Mouse (Mus musculus): ENCODE results near the gene Runx2. TPM values are rescaled to one million over a fixed set of nuclear protein-coding genes. Genes with fewer than 3 reads are reported as not detected.

Runx2 gene
- polyA plus RNA-seq, 1 experiment from 2014 or later: 0.25 TPM

GRCm38 (mm10) chr17:44554941-44555340, 259.7 kb downstream of the Runx2 start:
- peaks cover 4% of the 10 kb centered on the region; the same call in 1 of the 2 replicates for H3K27me3 ChIP-seq (ENCODE audit: control insufficient read depth, insufficient read depth, low read length)
- H3K9ac ChIP-seq (ENCODE audit: low read length): no peak overlapping the region
- H3K27ac ChIP-seq (ENCODE audit: low read length): no peak overlapping the region

GRCm38 (mm10) chr17:44549551-44549950, 265.0 kb downstream of the Runx2 start:
- Histone ChIP-seq H3K4me1 (ENCODE audit: control insufficient read depth, insufficient read depth, low read length) (0 out of 2 replicates have a peak, but pooled peaks cover 3% of the 10 kb centered on the region), H3K4me2 (ENCODE audit: low read depth, low read length) (no peak overlapping the region), H3K9me3 (replicated peaks; ENCODE audit: control insufficient read depth, low read length) (no peaks in the 10 kb centered on the region), H3K27me3 (ENCODE audit: control insufficient read depth, insufficient read depth, low read length) (peaks cover 7% of the 10 kb centered on the region; the same call in 1 of the 2 replicates), H3K27ac (ENCODE audit: low read length) (no peak overlapping the region), H3K9ac (ENCODE audit: low read length) (no peak overlapping the region), H3K4me3 (ENCODE audit: low read length) (no peak overlapping the region), H3K36me3 (ENCODE audit: control insufficient read depth, insufficient read depth) (no peaks in the 10 kb centered on the region)
- no peak for ATAC-seq (replicated peaks; ENCODE audit: extremely low read depth, insufficient read depth, low FRiP score)
- WGBS: 58% methylated on average over 2 of the region's 2 CpGs

More at GRCm38 (mm10) chr17:44554941-44555340, 259.7 kb downstream of the Runx2 start:
- Histone ChIP-seq H3K4me2 (ENCODE audit: low read depth, low read length) (no peak overlapping the region), H3K4me3 (ENCODE audit: low read length) (no peak overlapping the region), H3K9me3 (replicated peaks; ENCODE audit: control insufficient read depth, low read length) (no peaks in the 10 kb centered on the region), H3K4me1 (ENCODE audit: control insufficient read depth, insufficient read depth, low read length) (no peaks in the 10 kb centered on the region), H3K36me3 (ENCODE audit: control insufficient read depth, insufficient read depth) (no peaks in the 10 kb centered on the region)
- WGBS: 82% methylated on average over 4 of the region's 4 CpGs
- no peak for ATAC-seq (replicated peaks; ENCODE audit: extremely low read depth, insufficient read depth, low FRiP score)

- 65% methylated on average over 4 of the region's 4 CpGs for WGBS
- no peaks in the 10 kb centered on the region for H3K9me3 ChIP-seq (replicated peaks; ENCODE audit: control insufficient read depth, low read length)
- ATAC-seq (replicated peaks; ENCODE audit: extremely low read depth, insufficient read depth, low FRiP score): no peak
- H3K27me3 ChIP-seq (ENCODE audit: control insufficient read depth, insufficient read depth, low read length): peaks cover 7% of the 10 kb centered on the region; the same call in 1 of the 2 replicates
- no peak overlapping the region for H3K9ac ChIP-seq (ENCODE audit: low read length)
- H3K4me1 ChIP-seq (ENCODE audit: control insufficient read depth, insufficient read depth, low read length): 0 out of 2 replicates have a peak, but pooled peaks cover 3% of the 10 kb centered on the region
- no peak overlapping the region for H3K4me2 ChIP-seq (ENCODE audit: low read depth, low read length)
- H3K27ac ChIP-seq (ENCODE audit: low read length): no peak overlapping the region
- H3K4me3 ChIP-seq (ENCODE audit: low read length): no peak overlapping the region
- H3K36me3 ChIP-seq (ENCODE audit: control insufficient read depth, insufficient read depth): no peaks in the 10 kb centered on the region
Observed at GRCm38 (mm10) chr17:44547922-44548321, 266.7 kb downstream of the Runx2 start.

GRCm38 (mm10) chr17:44546801-44547200, 267.8 kb downstream of the Runx2 start:
- H3K4me1 ChIP-seq (ENCODE audit: control insufficient read depth, insufficient read depth, low read length): 0 out of 2 replicates have a peak, but pooled peaks cover 3% of the 10 kb centered on the region
- peaks cover 7% of the 10 kb centered on the region; the same call in 1 of the 2 replicates for H3K27me3 ChIP-seq (ENCODE audit: control insufficient read depth, insufficient read depth, low read length)
- H3K27ac ChIP-seq (ENCODE audit: low read length): no peak overlapping the region
- H3K4me3 ChIP-seq (ENCODE audit: low read length): no peak overlapping the region
- no peaks in the 10 kb centered on the region for H3K36me3 ChIP-seq (ENCODE audit: control insufficient read depth, insufficient read depth)
- H3K4me2 ChIP-seq (ENCODE audit: low read depth, low read length): no peak overlapping the region
- no peak overlapping the region for H3K9ac ChIP-seq (ENCODE audit: low read length)
- H3K9me3 ChIP-seq (replicated peaks; ENCODE audit: control insufficient read depth, low read length): no peaks in the 10 kb centered on the region
- WGBS: 18% methylated on average over 8 of the region's 8 CpGs
- ATAC-seq (replicated peaks; ENCODE audit: extremely low read depth, insufficient read depth, low FRiP score): no peak

GRCm38 (mm10) chr17:44545141-44545813, 269.3 kb downstream of the Runx2 start:
- Histone ChIP-seq H3K4me2 (ENCODE audit: low read depth, low read length) (peak overlapping the region; percentile 14; the same call in 1 of the 2 replicates), H3K4me1 (ENCODE audit: control insufficient read depth, insufficient read depth, low read length) (0 out of 2 replicates have a peak, but pooled peaks cover 3% of the 10 kb centered on the region), H3K27ac (ENCODE audit: low read length) (no peak overlapping the region), H3K27me3 (ENCODE audit: control insufficient read depth, insufficient read depth, low read length) (peaks cover 7% of the 10 kb centered on the region), H3K9ac (ENCODE audit: low read length) (no peak overlapping the region), H3K36me3 (ENCODE audit: control insufficient read depth, insufficient read depth) (no peaks in the 10 kb centered on the region), H3K9me3 (replicated peaks; ENCODE audit: control insufficient read depth, low read length) (no peaks in the 10 kb centered on the region), H3K4me3 (ENCODE audit: low read length) (no peak overlapping the region)
- WGBS: 39% methylated on average over 14 of the region's 14 CpGs
- ATAC-seq (replicated peaks; ENCODE audit: extremely low read depth, insufficient read depth, low FRiP score): no peak

- peaks cover 3% of the 10 kb centered on the region for H3K27me3 ChIP-seq (ENCODE audit: control insufficient read depth, insufficient read depth, low read length)
- H3K36me3 ChIP-seq (ENCODE audit: control insufficient read depth, insufficient read depth): no peaks in the 10 kb centered on the region
- no peak for ATAC-seq (replicated peaks; ENCODE audit: extremely low read depth, insufficient read depth, low FRiP score)
- no peak overlapping the region for H3K27ac ChIP-seq (ENCODE audit: low read length)
- H3K4me1 ChIP-seq (ENCODE audit: control insufficient read depth, insufficient read depth, low read length): 0 out of 2 replicates have a peak, but pooled peaks cover 3% of the 10 kb centered on the region
- H3K9me3 ChIP-seq (replicated peaks; ENCODE audit: control insufficient read depth, low read length): no peaks in the 10 kb centered on the region
- 93% methylated on average over 3 of the region's 3 CpGs for WGBS
- H3K9ac ChIP-seq (ENCODE audit: low read length): no peak overlapping the region
- H3K4me3 ChIP-seq (ENCODE audit: low read length): no peak overlapping the region
- H3K4me2 ChIP-seq (ENCODE audit: low read depth, low read length): no peak overlapping the region
Observed at GRCm38 (mm10) chr17:44542706-44543105, 271.9 kb downstream of the Runx2 start.

GRCm38 (mm10) chr17:44540699-44541098, 273.9 kb downstream of the Runx2 start:
- H3K9ac ChIP-seq (ENCODE audit: low read length): no peak overlapping the region
- H3K4me2 ChIP-seq (ENCODE audit: low read depth, low read length): no peak overlapping the region
- no peak overlapping the region for H3K27ac ChIP-seq (ENCODE audit: low read length)
- WGBS: 32% methylated on average over 5 of the region's 5 CpGs
- no peaks in the 10 kb centered on the region for H3K36me3 ChIP-seq (ENCODE audit: control insufficient read depth, insufficient read depth)
- no peaks in the 10 kb centered on the region for H3K4me1 ChIP-seq (ENCODE audit: control insufficient read depth, insufficient read depth, low read length)
- ATAC-seq (replicated peaks; ENCODE audit: extremely low read depth, insufficient read depth, low FRiP score): no peak; the same call in 1 of the 2 replicates
- H3K9me3 ChIP-seq (replicated peaks; ENCODE audit: control insufficient read depth, low read length): no peaks in the 10 kb centered on the region
- peaks cover 3% of the 10 kb centered on the region for H3K27me3 ChIP-seq (ENCODE audit: control insufficient read depth, insufficient read depth, low read length)
- no peak overlapping the region for H3K4me3 ChIP-seq (ENCODE audit: low read length)

- H3K4me2 ChIP-seq (ENCODE audit: low read depth, low read length): no peak overlapping the region
- H3K9ac ChIP-seq (ENCODE audit: low read length): no peak overlapping the region
- no peaks in the 10 kb centered on the region for H3K9me3 ChIP-seq (replicated peaks; ENCODE audit: control insufficient read depth, low read length)
- H3K27ac ChIP-seq (ENCODE audit: low read length): no peak overlapping the region
- H3K4me3 ChIP-seq (ENCODE audit: low read length): no peak overlapping the region
- H3K27me3 ChIP-seq (ENCODE audit: control insufficient read depth, insufficient read depth, low read length): no peaks in the 10 kb centered on the region; the same call in 1 of the 2 replicates
- H3K4me1 ChIP-seq (ENCODE audit: control insufficient read depth, insufficient read depth, low read length): no peaks in the 10 kb centered on the region
- no peaks in the 10 kb centered on the region for H3K36me3 ChIP-seq (ENCODE audit: control insufficient read depth, insufficient read depth)
- 63% methylated on average over 11 of the region's 11 CpGs for WGBS
- ATAC-seq (replicated peaks; ENCODE audit: extremely low read depth, insufficient read depth, low FRiP score): no peak
Observed at GRCm38 (mm10) chr17:44538921-44539320, 275.7 kb downstream of the Runx2 start.

GRCm38 (mm10) chr17:44530000-44530399, 284.6 kb downstream of the Runx2 start:
- Histone ChIP-seq H3K4me1 (ENCODE audit: control insufficient read depth, insufficient read depth, low read length) (no peaks in the 10 kb centered on the region; the same call in 1 of the 2 replicates), H3K4me3 (ENCODE audit: low read length) (no peak overlapping the region), H3K9ac (ENCODE audit: low read length) (no peak overlapping the region), H3K36me3 (ENCODE audit: control insufficient read depth, insufficient read depth) (no peaks in the 10 kb centered on the region), H3K4me2 (ENCODE audit: low read depth, low read length) (no peak overlapping the region), H3K27me3 (ENCODE audit: control insufficient read depth, insufficient read depth, low read length) (no peaks in the 10 kb centered on the region), H3K9me3 (replicated peaks; ENCODE audit: control insufficient read depth, low read length) (no peaks in the 10 kb centered on the region), H3K27ac (ENCODE audit: low read length) (no peak overlapping the region)
- 66% methylated on average over 6 of the region's 6 CpGs for WGBS
- ATAC-seq (replicated peaks; ENCODE audit: extremely low read depth, insufficient read depth, low FRiP score): no peak
